Mouse (Mus musculus) ES-E14 (cell line): ENCODE results near the gene Mbd3. TPM values are rescaled to one million over a fixed set of nuclear protein-coding genes. Genes with fewer than 3 reads are reported as not detected.

Source experiments
- DNase-seq: peaks from one replicate; pipeline ENCODE4 v3.0.0-alpha.2; 2013; ENCODE audit warnings: low read depth, low spot score
- H3K27ac ChIP-seq: 2 replicates; pipeline ENCODE4 v1.5.1; 2012; ENCODE audit warnings: low read depth, mild to moderate bottlenecking, low read length, moderate library complexity, mixed read lengths; ENCODE audit not compliant: poor library complexity, insufficient read depth, severe bottlenecking
- H3K36me3 ChIP-seq: 2 replicates; pipeline ENCODE4 v1.6.1; 2012; ENCODE audit warnings: mild to moderate bottlenecking, low read length, moderate library complexity, mixed read lengths; ENCODE audit not compliant: control insufficient read depth, poor library complexity, insufficient read depth, severe bottlenecking
- H3K4me1 ChIP-seq, 2 experiments: fragments of 150-350 bp in 1 of 2; sonication (generic) in 1 of 2; 2 replicates each; pipeline ENCODE4 v1.6.1; 2012; ENCODE audit warnings: low read length in 2 of 2, mild to moderate bottlenecking in 1 of 2, mixed read lengths in 1 of 2; ENCODE audit not compliant: control insufficient read depth in 2 of 2, insufficient read depth in 2 of 2, poor library complexity in 1 of 2
- H3K4me3 ChIP-seq, 2 experiments: fragments of 150-350 bp in 1 of 2; sonication (generic) in 1 of 2; 2 replicates each; pipeline ENCODE4 v1.5.1; 2012; ENCODE audit warnings: low read length in 2 of 2, low read depth in 1 of 2, mild to moderate bottlenecking in 1 of 2, mixed read lengths in 1 of 2; ENCODE audit not compliant: insufficient read depth in 1 of 2, poor library complexity in 1 of 2, severe bottlenecking in 1 of 2
- H3K9ac ChIP-seq: 2 replicates; pipeline ENCODE4 v1.6.1; 2012; ENCODE audit warnings: low read depth, mild to moderate bottlenecking, low read length, mixed read lengths; ENCODE audit not compliant: poor library complexity, insufficient read depth, severe bottlenecking
- H3K9me3 ChIP-seq: fragments of 150-350 bp; sonication (generic); 2 replicates; pipeline ENCODE4 v1.6.1; 2012; ENCODE audit warnings: low read depth, mild to moderate bottlenecking, low read length; ENCODE audit not compliant: control insufficient read depth, insufficient read depth
- CHD2 ChIP-seq: IDR thresholded peaks from 2 replicates; pipeline ENCODE4 v1.6.1; 2014; ENCODE audit warnings: mild to moderate bottlenecking, low read depth, low read length, inconsistent platforms
- HCFC1 ChIP-seq: IDR thresholded peaks from 2 replicates; pipeline ENCODE4 v1.6.1; 2012; ENCODE audit warnings: low read length, inconsistent platforms, borderline replicate concordance; ENCODE audit not compliant: insufficient read depth
- MAFK ChIP-seq: IDR thresholded peaks from 2 replicates; pipeline ENCODE4 v1.6.1; 2014; ENCODE audit warnings: mild to moderate bottlenecking, low read depth, low read length, inconsistent platforms; ENCODE audit not compliant: insufficient read depth
- ZC3H11A ChIP-seq: IDR thresholded peaks from 2 replicates; pipeline ENCODE4 v1.6.1; 2012; ENCODE audit warnings: low read depth, mild to moderate bottlenecking, inconsistent platforms, low read length, borderline replicate concordance
- ZNF384 ChIP-seq: IDR thresholded peaks from 2 replicates; pipeline ENCODE4 v1.6.1; 2012; ENCODE audit warnings: low read depth, low read length, inconsistent platforms
- in situ Hi-C, 2 experiments: fragments of 600-800 bp; cut with MboI; formaldehyde crosslinking; loops; one replicate each; pipeline ENCODE4 v1.15.1; 2025; ENCODE audit warnings: low sequenced_read_pairs in 2 of 2, inconsistent platforms in 1 of 2; ENCODE audit not compliant: unreplicated experiment in 2 of 2
- total RNA-seq: library from RNA; depleted of rRNA; stranded (reverse); fragments of 300-350 nt; gene quantifications from 2 replicates; pipeline ENCODE4 v1.2.3, GENCODE M21; 2012

Gene Mbd3
- total RNA-seq, 1 experiment: 131 TPM

GRCm38 (mm10) chr10:80430375-80430980 lies 31.1 kb upstream of the Mbd3 start:
- no peak for DNase-seq
- Histone ChIP-seq H3K4me3 (no peak overlapping the region), H3K36me3 (peaks cover 40% of the 10 kb centered on the region), H3K9ac (no peak overlapping the region), H3K9me3 (no peaks in the 10 kb centered on the region), H3K4me1 (peaks cover 0 to 11% of the 10 kb centered on the region in 2 experiments; a peak in 3 of 4 replicates), H3K27ac (no peak overlapping the region)
- in situ Hi-C loops: no loop called here
- TF ChIP-seq MAFK (no peak), CHD2 (no peak), HCFC1 (no peak), ZNF384 (no peak), ZC3H11A (no peak)

- no peak for TF ChIP-seq ZNF384
- no peak for TF ChIP-seq CHD2
- TF ChIP-seq MAFK: no peak
- TF ChIP-seq HCFC1: no peak
- no peak for DNase-seq
- peaks cover 46% of the 10 kb centered on the region for H3K36me3 ChIP-seq
- no peaks in the 10 kb centered on the region for H3K9me3 ChIP-seq
- H3K9ac ChIP-seq: no peak overlapping the region
- H3K4me1 ChIP-seq: peaks cover 0 to 10% of the 10 kb centered on the region in 2 experiments; a peak in 3 of 4 replicates
- H3K4me3 ChIP-seq: no peak overlapping the region
- H3K27ac ChIP-seq: no peak overlapping the region
- in situ Hi-C loops: no loop called here
Measured at GRCm38 (mm10) chr10:80429800-80430199, 30.4 kb upstream of the Mbd3 start.

- DNase-seq: no peak
- peaks cover 0 to 7% of the 10 kb centered on the region in 2 experiments; a peak in 1 of 4 replicates for H3K4me1 ChIP-seq
- H3K9ac ChIP-seq: no peak overlapping the region
- H3K27ac ChIP-seq: no peak overlapping the region
- H3K4me3 ChIP-seq: no peak overlapping the region
- H3K36me3 ChIP-seq: peaks cover 58% of the 10 kb centered on the region
- in situ Hi-C loops: no loop called here
- TF ChIP-seq ZNF384: no peak
- no peak for TF ChIP-seq MAFK
- TF ChIP-seq HCFC1: no peak
- no peak for TF ChIP-seq ZC3H11A
- TF ChIP-seq CHD2: no peak
- no peaks in the 10 kb centered on the region for H3K9me3 ChIP-seq
Measured at GRCm38 (mm10) chr10:80425041-80425440, 25.7 kb upstream of the Mbd3 start.

GRCm38 (mm10) chr10:80423562-80423961 lies 24.2 kb upstream of the Mbd3 start:
- no peak overlapping the region for H3K9ac ChIP-seq
- peaks cover 0 to 7% of the 10 kb centered on the region in 2 experiments; a peak in 1 of 4 replicates for H3K4me1 ChIP-seq
- no peaks in the 10 kb centered on the region for H3K9me3 ChIP-seq
- H3K27ac ChIP-seq: no peak overlapping the region; the same call in 1 of the 2 replicates
- H3K36me3 ChIP-seq: peaks cover 62% of the 10 kb centered on the region
- peak; percentile 83 for DNase-seq
- H3K4me3 ChIP-seq: no peak overlapping the region
- in situ Hi-C loops: no loop called here
- TF ChIP-seq MAFK (no peak), HCFC1 (no peak), CHD2 (no peak), ZC3H11A (no peak), ZNF384 (no peak)
